Mouse (Mus musculus): Measurements from ENCODE around the gene Ogfod2. TPM values are rescaled to one million over a fixed set of nuclear protein-coding genes. Genes with fewer than 3 reads are reported as not detected.

The Ogfod2 gene
- polyA plus RNA-seq, 1 experiment from 2014 or later = 30.3 TPM

DNA sequence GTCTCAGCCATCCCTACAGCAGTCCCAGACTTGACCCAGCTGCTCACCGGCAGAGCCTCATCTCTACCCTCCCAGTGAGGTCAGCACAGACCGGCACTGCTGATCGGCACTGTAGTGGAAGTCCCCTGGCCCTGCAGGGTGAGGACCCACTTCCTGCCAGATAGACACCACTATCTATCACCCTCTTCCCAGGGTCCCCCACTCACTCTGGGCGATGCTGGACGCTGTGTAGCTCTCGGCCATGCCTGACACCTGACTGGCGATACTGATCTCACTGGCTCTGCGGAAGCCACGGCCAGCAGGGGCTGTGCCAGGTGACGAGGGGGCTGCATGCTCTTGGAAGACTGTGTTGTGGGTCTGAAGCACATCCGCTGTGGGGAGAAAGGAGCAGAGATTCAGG lies 13.0 kb downstream of the Ogfod2 start:
- Histone ChIP-seq H3K4me1 (replicated peaks; ENCODE audit: insufficient read depth, low read length) (no peaks in the 10 kb centered on the region), H3K27me3 (ENCODE audit: insufficient read depth, low read length) (no peaks in the 10 kb centered on the region), H3K4me3 (replicated peaks; ENCODE audit: low read depth, low read length) (no peak overlapping the region), H3K27ac (no peak overlapping the region), H3K36me3 (ENCODE audit: insufficient read depth, low read length) (0 out of 2 replicates have a peak, but pooled peaks cover 25% of the 10 kb centered on the region), H3K4me2 (ENCODE audit: low read length) (no peak overlapping the region), H3K9ac (ENCODE audit: low read depth, low read length) (no peak overlapping the region), H3K9me3 (replicated peaks; ENCODE audit: low read length) (no peaks in the 10 kb centered on the region)
- no peak for TF ChIP-seq CTCF (IDR thresholded peaks at IDR 0.05; ENCODE audit: low read depth)
- ATAC-seq (replicated peaks; ENCODE audit: low FRiP score, low read depth) (no peak), DNase-seq (ENCODE audit: low spot score) (no peak)
- 90% methylated on average over 11 of the region's 11 CpGs for WGBS

DNA sequence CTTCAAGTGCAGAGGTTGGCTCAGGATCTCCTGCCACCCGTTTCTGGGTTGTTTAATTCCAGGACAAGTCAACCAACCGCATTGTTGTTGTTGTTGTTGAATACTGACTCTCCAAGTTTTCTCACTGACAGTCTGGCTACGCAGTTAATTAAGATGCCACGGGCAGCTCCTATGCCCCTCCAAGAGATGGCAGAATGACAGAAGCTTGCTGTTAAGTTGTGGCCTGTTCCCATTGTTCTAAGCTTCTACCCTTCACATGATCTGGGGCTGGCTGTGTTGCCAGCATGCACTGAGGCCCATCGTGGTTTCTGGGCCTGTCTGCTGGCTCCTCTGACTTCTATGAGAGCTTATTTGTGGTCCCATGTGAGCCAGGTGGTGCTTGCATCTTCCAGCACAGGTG lies 22.2 kb downstream of the Ogfod2 start:
- 85% methylated on average over 5 of the region's 5 CpGs for WGBS

DNA sequence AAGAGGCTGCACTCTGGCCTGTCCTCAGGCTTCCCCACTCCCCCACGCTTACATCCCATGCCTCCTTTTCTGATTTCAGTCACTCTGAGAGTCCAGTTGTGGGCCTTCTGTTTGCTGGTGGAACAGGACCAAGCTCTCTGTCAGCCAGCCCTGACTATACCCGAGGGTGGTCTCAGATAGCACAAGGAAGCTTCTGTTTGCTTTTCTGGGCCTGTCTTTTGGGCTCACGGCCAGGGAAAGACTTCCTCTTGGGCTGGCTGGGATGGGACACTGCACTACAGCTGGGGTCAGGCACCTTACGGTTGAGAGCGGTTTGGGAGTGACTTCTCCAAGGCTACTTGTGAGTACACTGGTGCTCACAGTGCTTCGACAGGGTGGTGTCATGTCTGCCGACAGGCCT lies 26.0 kb downstream of the Ogfod2 start:
- Histone ChIP-seq H3K4me1 (replicated peaks; ENCODE audit: insufficient read depth, low read length) (no peaks in the 10 kb centered on the region), H3K4me3 (replicated peaks; ENCODE audit: low read depth, low read length) (no peak overlapping the region), H3K4me2 (ENCODE audit: low read length) (no peak overlapping the region), H3K9me3 (replicated peaks; ENCODE audit: low read length) (no peaks in the 10 kb centered on the region), H3K9ac (ENCODE audit: low read depth, low read length) (no peak overlapping the region), H3K27ac (no peak overlapping the region), H3K36me3 (ENCODE audit: insufficient read depth, low read length) (peaks cover 6% of the 10 kb centered on the region; the same call in 1 of the 2 replicates), H3K27me3 (ENCODE audit: insufficient read depth, low read length) (no peaks in the 10 kb centered on the region)
- WGBS = 64% methylated on average over 7 of the region's 7 CpGs
- no peak for DNase-seq (ENCODE audit: low spot score)
- no peak for TF ChIP-seq CTCF (IDR thresholded peaks at IDR 0.05; ENCODE audit: low read depth)
- ATAC-seq (replicated peaks; ENCODE audit: low FRiP score, low read depth) = no peak

More for the DNA sequence above, 22.2 kb downstream of the Ogfod2 start:
- no peak overlapping the region for H3K27ac ChIP-seq
- no peaks in the 10 kb centered on the region for H3K27me3 ChIP-seq (ENCODE audit: insufficient read depth, low read length)
- H3K9me3 ChIP-seq (replicated peaks; ENCODE audit: low read length) = no peaks in the 10 kb centered on the region
- TF ChIP-seq CTCF (IDR thresholded peaks at IDR 0.05; ENCODE audit: low read depth) = no peak
- no peaks in the 10 kb centered on the region for H3K4me1 ChIP-seq (replicated peaks; ENCODE audit: insufficient read depth, low read length)
- no peak for ATAC-seq (replicated peaks; ENCODE audit: low FRiP score, low read depth)
- no peak overlapping the region for H3K4me2 ChIP-seq (ENCODE audit: low read length)
- no peak overlapping the region for H3K4me3 ChIP-seq (replicated peaks; ENCODE audit: low read depth, low read length)
- no peak overlapping the region for H3K9ac ChIP-seq (ENCODE audit: low read depth, low read length)
- no peak for DNase-seq (ENCODE audit: low spot score)
- H3K36me3 ChIP-seq (ENCODE audit: insufficient read depth, low read length) = peaks cover 10% of the 10 kb centered on the region; the same call in 1 of the 2 replicates

DNA sequence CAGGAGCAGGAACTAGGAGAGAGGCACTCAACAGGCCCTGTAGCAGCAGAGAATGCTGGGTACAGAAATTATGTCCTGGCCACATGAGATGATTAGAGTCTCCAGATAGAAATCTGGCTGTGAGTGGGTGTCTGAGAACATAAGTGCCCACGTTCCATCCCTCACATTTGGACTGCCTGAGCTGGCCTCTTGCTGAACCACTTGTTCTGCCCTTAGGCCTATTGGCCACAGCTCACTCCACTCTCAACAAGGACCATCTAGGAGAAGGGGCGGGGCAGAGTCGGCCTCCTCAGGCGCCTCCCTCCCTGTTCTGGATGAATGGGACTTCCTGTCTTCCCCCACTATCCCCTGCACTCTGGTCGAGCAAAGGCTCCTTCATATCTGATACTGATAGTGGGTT lies 36.9 kb downstream of the Ogfod2 start:
- 43% methylated on average over 5 of the region's 5 CpGs for WGBS
- no peaks in the 10 kb centered on the region for H3K4me1 ChIP-seq (replicated peaks; ENCODE audit: insufficient read depth, low read length)
- DNase-seq (ENCODE audit: low spot score) = no peak
- no peak overlapping the region for H3K27ac ChIP-seq
- H3K4me2 ChIP-seq (ENCODE audit: low read length) = no peak overlapping the region
- no peak overlapping the region for H3K4me3 ChIP-seq (replicated peaks; ENCODE audit: low read depth, low read length)
- H3K9ac ChIP-seq (ENCODE audit: low read depth, low read length) = no peak overlapping the region
- H3K27me3 ChIP-seq (ENCODE audit: insufficient read depth, low read length) = no peaks in the 10 kb centered on the region
- H3K36me3 ChIP-seq (ENCODE audit: insufficient read depth, low read length) = no peaks in the 10 kb centered on the region
- TF ChIP-seq CTCF (IDR thresholded peaks at IDR 0.05; ENCODE audit: low read depth) = no peak
- no peaks in the 10 kb centered on the region for H3K9me3 ChIP-seq (replicated peaks; ENCODE audit: low read length)
- no peak for ATAC-seq (replicated peaks; ENCODE audit: low FRiP score, low read depth)

DNA sequence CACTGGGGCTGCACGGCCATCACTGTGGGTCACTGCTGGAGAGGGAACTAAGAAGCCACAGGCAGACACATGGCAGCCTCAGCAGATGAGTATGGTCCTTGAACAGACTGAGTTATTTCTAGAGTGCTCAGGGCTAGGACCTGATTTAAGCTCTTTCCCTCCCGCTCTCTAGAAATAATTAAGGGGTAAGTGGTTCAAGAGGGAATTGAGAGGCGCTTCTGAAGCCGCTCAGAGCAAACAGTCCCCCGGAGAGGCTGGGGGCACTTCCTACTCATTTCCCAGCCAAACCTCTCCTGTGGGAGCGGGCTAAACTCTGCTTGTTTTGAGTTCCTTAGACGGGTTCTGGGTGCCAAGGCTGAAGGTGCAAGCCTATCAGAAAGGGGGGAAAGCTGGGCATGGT lies 38.8 kb downstream of the Ogfod2 start:
- H3K27ac ChIP-seq = no peak overlapping the region
- no peaks in the 10 kb centered on the region for H3K36me3 ChIP-seq (ENCODE audit: insufficient read depth, low read length)
- no peaks in the 10 kb centered on the region for H3K27me3 ChIP-seq (ENCODE audit: insufficient read depth, low read length)
- TF ChIP-seq CTCF (IDR thresholded peaks at IDR 0.05; ENCODE audit: low read depth) = no peak
- DNase-seq (ENCODE audit: low spot score) (no peak), ATAC-seq (replicated peaks; ENCODE audit: low FRiP score, low read depth) (no peak)
- no peaks in the 10 kb centered on the region for H3K4me1 ChIP-seq (replicated peaks; ENCODE audit: insufficient read depth, low read length)
- 88% methylated on average over 7 of the region's 7 CpGs for WGBS
- no peak overlapping the region for H3K4me3 ChIP-seq (replicated peaks; ENCODE audit: low read depth, low read length)
- no peak overlapping the region for H3K4me2 ChIP-seq (ENCODE audit: low read length)
- no peak overlapping the region for H3K9ac ChIP-seq (ENCODE audit: low read depth, low read length)
- no peaks in the 10 kb centered on the region for H3K9me3 ChIP-seq (replicated peaks; ENCODE audit: low read length)

DNA sequence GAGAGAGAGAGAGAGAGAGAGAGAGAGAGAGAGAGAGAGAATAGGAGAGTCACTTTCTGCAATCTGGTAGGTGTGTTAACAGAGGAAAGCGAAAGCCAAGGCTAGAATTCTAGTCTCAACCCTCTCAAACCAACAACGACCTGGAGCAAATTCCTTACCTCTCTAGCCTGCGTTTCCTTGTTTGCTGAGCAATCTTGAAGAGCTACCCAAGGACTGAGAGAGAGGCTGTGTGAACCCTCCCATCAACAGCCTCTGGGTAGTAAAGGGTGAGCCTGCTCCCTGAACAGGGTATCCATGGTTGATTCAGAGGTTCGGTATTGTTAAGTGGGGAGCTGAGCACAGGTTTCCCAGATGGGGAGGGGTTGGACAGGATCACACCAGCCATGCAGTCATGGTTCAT lies 40.6 kb downstream of the Ogfod2 start:
- H3K27me3 ChIP-seq (ENCODE audit: insufficient read depth, low read length) = no peaks in the 10 kb centered on the region
- H3K4me1 ChIP-seq (replicated peaks; ENCODE audit: insufficient read depth, low read length) = no peaks in the 10 kb centered on the region
- no peak overlapping the region for H3K27ac ChIP-seq
- ATAC-seq (replicated peaks; ENCODE audit: low FRiP score, low read depth) (no peak), DNase-seq (ENCODE audit: low spot score) (no peak)
- no peaks in the 10 kb centered on the region for H3K36me3 ChIP-seq (ENCODE audit: insufficient read depth, low read length)
- H3K9ac ChIP-seq (ENCODE audit: low read depth, low read length) = no peak overlapping the region
- H3K9me3 ChIP-seq (replicated peaks; ENCODE audit: low read length) = no peaks in the 10 kb centered on the region
- TF ChIP-seq CTCF (IDR thresholded peaks at IDR 0.05; ENCODE audit: low read depth) = no peak
- no peak overlapping the region for H3K4me2 ChIP-seq (ENCODE audit: low read length)
- 91% methylated on average over 4 of the region's 4 CpGs for WGBS
- no peak overlapping the region for H3K4me3 ChIP-seq (replicated peaks; ENCODE audit: low read depth, low read length)

DNA sequence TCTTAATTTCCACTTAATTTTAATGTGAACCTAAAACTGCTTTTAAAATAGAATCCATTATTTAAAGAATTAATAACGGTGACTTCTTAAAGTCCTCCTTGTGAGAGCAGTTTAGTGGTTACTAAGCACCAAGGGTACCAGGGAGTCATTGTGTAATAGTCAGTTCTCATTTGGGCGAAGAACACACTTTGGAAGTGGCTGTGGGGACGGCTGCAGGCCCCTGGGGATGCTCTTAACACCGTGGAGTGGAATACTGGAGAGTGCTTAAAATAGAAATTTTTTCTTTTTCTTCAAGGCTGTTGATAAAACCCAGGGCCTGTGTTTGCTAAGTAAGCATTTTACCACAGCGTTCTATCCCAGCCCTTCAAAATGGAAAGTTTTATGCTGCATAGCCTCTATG lies 43.8 kb downstream of the Ogfod2 start:
- no peak for TF ChIP-seq CTCF (IDR thresholded peaks at IDR 0.05; ENCODE audit: low read depth)
- Histone ChIP-seq H3K4me3 (replicated peaks; ENCODE audit: low read depth, low read length) (no peak overlapping the region), H3K4me1 (replicated peaks; ENCODE audit: insufficient read depth, low read length) (no peaks in the 10 kb centered on the region), H3K27me3 (ENCODE audit: insufficient read depth, low read length) (no peaks in the 10 kb centered on the region), H3K9me3 (replicated peaks; ENCODE audit: low read length) (no peaks in the 10 kb centered on the region), H3K4me2 (ENCODE audit: low read length) (no peak overlapping the region), H3K27ac (no peak overlapping the region), H3K9ac (ENCODE audit: low read depth, low read length) (no peak overlapping the region), H3K36me3 (ENCODE audit: insufficient read depth, low read length) (no peaks in the 10 kb centered on the region)
- no peak for DNase-seq (ENCODE audit: low spot score)
- no peak for ATAC-seq (replicated peaks; ENCODE audit: low FRiP score, low read depth)
- WGBS = 78% methylated on average over 5 of the region's 5 CpGs
